Mouse (Mus musculus) ES-E14 (cell line): ENCODE measurements at regions not wholly inside any gene's neighbourhood (a gene's known extent, or its start where the extent isn't known, plus 50 kb on each side); places are given as distances from the start of the nearest gene placed in this dataset.

Source experiments
- CHD2 ChIP-seq: IDR thresholded peaks from 2 replicates; pipeline ENCODE4 v1.6.1; 2014; ENCODE audit warnings: mild to moderate bottlenecking, low read depth, low read length, inconsistent platforms
- HCFC1 ChIP-seq: IDR thresholded peaks from 2 replicates; pipeline ENCODE4 v1.6.1; 2012; ENCODE audit warnings: low read length, inconsistent platforms, borderline replicate concordance; ENCODE audit not compliant: insufficient read depth
- ZC3H11A ChIP-seq: IDR thresholded peaks from 2 replicates; pipeline ENCODE4 v1.6.1; 2012; ENCODE audit warnings: low read depth, mild to moderate bottlenecking, inconsistent platforms, low read length, borderline replicate concordance

DNA sequence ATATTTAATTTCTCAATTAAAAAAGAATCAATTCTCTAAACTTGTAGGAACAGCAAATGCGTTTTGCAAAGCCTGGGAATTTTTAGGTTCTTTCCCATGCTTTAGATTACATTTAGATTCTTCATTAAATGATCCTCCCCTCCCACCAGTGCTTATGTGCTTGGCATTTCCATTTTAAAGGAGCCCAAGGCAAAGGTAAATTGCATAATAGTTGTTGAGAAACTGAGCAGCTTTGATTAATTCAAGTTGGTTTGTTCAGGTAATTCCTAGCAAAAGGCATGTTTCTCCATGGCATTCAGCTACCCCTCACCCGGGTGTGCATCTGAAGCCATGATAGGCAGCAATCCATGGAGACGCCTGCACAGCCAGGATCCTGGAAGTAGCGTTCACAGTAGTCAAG is 570.8 kb upstream of the Auts2 start:
- no peak for TF ChIP-seq HCFC1
- TF ChIP-seq ZC3H11A: no peak
- no peak for TF ChIP-seq CHD2
